Mouse (Mus musculus) embryo, embryonic 11 days (tissue): ENCODE data around the gene Ylpm1.
A peak's percentile ranks its signal among the peaks of the same experiment; 100 is the strongest.

ENCODE experiments used
- DNase-seq: peaks from one replicate; pipeline ENCODE4 v3.0.0-alpha.2; 2015

Ylpm1 gene

GRCm38 (mm10) chr12:85010541-85010940, 14.4 kb downstream of the Ylpm1 start:
- no peak for DNase-seq

- no peak for DNase-seq
Observed at GRCm38 (mm10) chr12:85012185-85012584, 16.1 kb downstream of the Ylpm1 start.

- no peak for DNase-seq
Observed at GRCm38 (mm10) chr12:85022071-85022470, 25.9 kb downstream of the Ylpm1 start.

GRCm38 (mm10) chr12:85032710-85033109, 36.6 kb downstream of the Ylpm1 start:
- DNase-seq: peak; percentile 21

GRCm38 (mm10) chr12:85051218-85051617, 55.1 kb downstream of the Ylpm1 start:
- DNase-seq: no peak

GRCm38 (mm10) chr12:85071043-85071442, 74.9 kb downstream of the Ylpm1 start:
- DNase-seq: no peak

- DNase-seq: no peak
Observed at GRCm38 (mm10) chr12:85077100-85077499, 81.0 kb downstream of the Ylpm1 start.

- no peak for DNase-seq
Observed at GRCm38 (mm10) chr12:85084257-85084656, 88.1 kb downstream of the Ylpm1 start.

GRCm38 (mm10) chr12:85084941-85085340, 88.8 kb downstream of the Ylpm1 start:
- DNase-seq: no peak

GRCm38 (mm10) chr12:85087845-85088244, 91.7 kb downstream of the Ylpm1 start:
- DNase-seq: no peak

- no peak for DNase-seq
Observed at GRCm38 (mm10) chr12:85091190-85091589, 95.1 kb downstream of the Ylpm1 start.

GRCm38 (mm10) chr12:85092214-85092613, 96.1 kb downstream of the Ylpm1 start:
- peak; percentile 85 for DNase-seq

- peak; percentile 56 for DNase-seq
Observed at GRCm38 (mm10) chr12:85094010-85094409, 97.9 kb downstream of the Ylpm1 start.

GRCm38 (mm10) chr12:85094706-85095105, 98.6 kb downstream of the Ylpm1 start:
- DNase-seq: no peak

- DNase-seq: no peak
Observed at GRCm38 (mm10) chr12:85095146-85095545, 99.0 kb downstream of the Ylpm1 start.

- DNase-seq: no peak
Observed at GRCm38 (mm10) chr12:85095859-85096258, 99.7 kb downstream of the Ylpm1 start.

- DNase-seq: peak; percentile 24
Observed at GRCm38 (mm10) chr12:85101001-85101400, 104.9 kb downstream of the Ylpm1 start.

- no peak for DNase-seq
Observed at GRCm38 (mm10) chr12:85101521-85102106, 105.5 kb downstream of the Ylpm1 start.

- DNase-seq: no peak
Observed at GRCm38 (mm10) chr12:85103096-85103495, 107.0 kb downstream of the Ylpm1 start.

- DNase-seq: no peak
Observed at GRCm38 (mm10) chr12:85104789-85105188, 108.7 kb downstream of the Ylpm1 start.

GRCm38 (mm10) chr12:85106292-85106691, 110.2 kb downstream of the Ylpm1 start:
- peak; percentile 68 for DNase-seq

GRCm38 (mm10) chr12:85108643-85109042, 112.5 kb downstream of the Ylpm1 start:
- DNase-seq: no peak

GRCm38 (mm10) chr12:85109426-85109825, 113.3 kb downstream of the Ylpm1 start:
- DNase-seq: no peak

GRCm38 (mm10) chr12:85110011-85110697, 114.0 kb downstream of the Ylpm1 start:
- peak; percentile 35 for DNase-seq
